Mouse (Mus musculus) cortical plate, adult 2 months (tissue): Measurements from ENCODE around the gene Nipa1. TPM values are rescaled to one million over a fixed set of nuclear protein-coding genes. Genes with fewer than 3 reads are reported as not detected.

Experiments used
- H3K27ac ChIP-seq: fragments of 200-500 bp; 2 replicates; pipeline ENCODE4 v1.5.1; 2012; ENCODE audit warnings: low read length, control low read depth, inconsistent platforms; ENCODE audit not compliant: insufficient read depth
- H3K4me1 ChIP-seq: fragments of 200-500 bp; 2 replicates; pipeline ENCODE4 v1.6.1; 2011; ENCODE audit warnings: low read length; ENCODE audit not compliant: control insufficient read depth, insufficient read depth
- H3K4me3 ChIP-seq: fragments of 200-500 bp; 2 replicates; pipeline ENCODE4 v1.5.1; 2011; ENCODE audit warnings: mild to moderate bottlenecking, low read length, control low read depth; ENCODE audit not compliant: insufficient read depth
- CTCF ChIP-seq: fragments of 200-500 bp; IDR thresholded peaks from 2 replicates; pipeline ENCODE4 v1.5.1; 2011; ENCODE audit warnings: mild to moderate bottlenecking, control low read depth, low read length; ENCODE audit not compliant: insufficient read depth; ENCODE audit errors: extremely low read depth
- POLR2A ChIP-seq: fragments of 200-500 bp; IDR thresholded peaks from 2 replicates; pipeline ENCODE4 v1.6.1; 2011; ENCODE audit warnings: mild to moderate bottlenecking, low read length, control low read depth; ENCODE audit not compliant: insufficient read depth; ENCODE audit errors: extremely low read depth
- polyA plus RNA-seq: library from polyadenylated mRNA; depleted of rRNA; stranded (reverse); fragments of >200 nt; gene quantifications from 2 replicates; pipeline ENCODE4 v1.2.3, GENCODE M21; 2012; rRNA removed

The Nipa1 gene
- polyA plus RNA-seq = 34.2 and 34.4 TPM in 2 replicates

DNA sequence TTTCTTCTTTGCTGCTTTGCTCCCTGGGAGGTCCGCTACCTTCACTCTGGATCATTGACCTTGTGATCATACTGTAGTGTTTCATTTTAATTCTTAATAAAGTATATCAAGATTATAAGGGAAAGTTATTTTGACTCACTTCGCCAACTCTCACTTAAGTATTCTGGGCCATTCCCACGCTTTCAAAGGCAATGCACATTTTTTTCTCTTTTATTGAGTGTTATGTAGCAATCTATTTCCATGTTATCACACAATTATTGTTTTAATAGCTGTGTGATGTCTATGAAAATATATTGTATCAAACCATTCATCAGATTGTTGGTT is at the start of gene Nipa1:
Gene Nipa1, minus strand, starts transcription at position 25 of the 324 bp plus-strand sequence.
- no peak for TF ChIP-seq CTCF
- no peak for TF ChIP-seq POLR2A
- peaks cover 4% of the 10 kb centered on the region; the same call in 1 of the 2 replicates for H3K4me1 ChIP-seq
- H3K4me3 ChIP-seq = peak within 1 kb of the TSS; percentile 79
- peak within 1 kb of the TSS; percentile 93 for H3K27ac ChIP-seq

- TF ChIP-seq POLR2A = no peak
- TF ChIP-seq CTCF = no peak
- Histone ChIP-seq H3K4me1 (peaks cover 3% of the 10 kb centered on the region), H3K4me3 (no peak overlapping the region), H3K27ac (no peak overlapping the region)
Measured at GRCm38 (mm10) chr7:56066634-56067033, 46.9 kb upstream of the Nipa1 start.

- H3K4me3 ChIP-seq = no peak overlapping the region
- H3K27ac ChIP-seq = no peak overlapping the region
- no peak for TF ChIP-seq CTCF
- no peak for TF ChIP-seq POLR2A
- H3K4me1 ChIP-seq = 0 out of 2 replicates have a peak, but pooled peaks cover 2% of the 10 kb centered on the region
Measured at GRCm38 (mm10) chr7:56066136-56066535, 46.4 kb upstream of the Nipa1 start.

- no peak for TF ChIP-seq CTCF
- no peak for TF ChIP-seq POLR2A
- H3K27ac ChIP-seq = no peak overlapping the region
- no peak overlapping the region for H3K4me3 ChIP-seq
- H3K4me1 ChIP-seq = 0 out of 2 replicates have a peak, but pooled peaks cover 2% of the 10 kb centered on the region
Measured at GRCm38 (mm10) chr7:56064876-56065275, 45.1 kb upstream of the Nipa1 start.

- peaks cover 4% of the 10 kb centered on the region; the same call in 1 of the 2 replicates for H3K4me1 ChIP-seq
- H3K27ac ChIP-seq = no peak overlapping the region
- TF ChIP-seq POLR2A (no peak), CTCF (no peak)
- H3K4me3 ChIP-seq = no peak overlapping the region
Measured at GRCm38 (mm10) chr7:56055338-56055737, 35.6 kb upstream of the Nipa1 start.

DNA sequence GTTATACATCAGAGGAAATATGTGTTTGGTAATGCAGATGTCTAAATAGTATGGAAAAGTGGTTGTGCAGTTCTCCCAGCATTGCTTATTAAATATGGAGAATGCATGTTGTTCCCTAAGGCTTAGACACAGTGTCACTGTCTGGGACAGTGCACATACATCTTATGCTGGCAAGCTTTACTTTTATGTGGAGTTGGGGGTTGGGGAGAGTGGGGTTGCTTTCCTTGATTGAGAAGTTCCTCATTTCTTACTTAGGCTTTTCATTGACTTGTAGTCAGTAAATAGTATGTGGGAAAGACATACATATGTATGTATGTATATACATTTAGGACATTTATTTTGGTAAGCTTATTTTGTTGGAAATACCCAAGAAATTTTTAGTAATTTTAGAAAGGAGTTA is 33.2 kb upstream of the Nipa1 start:
- Histone ChIP-seq H3K4me3 (no peak overlapping the region), H3K27ac (no peak overlapping the region), H3K4me1 (peaks cover 6% of the 10 kb centered on the region; the same call in 1 of the 2 replicates)
- TF ChIP-seq POLR2A = no peak
- TF ChIP-seq CTCF = no peak

DNA sequence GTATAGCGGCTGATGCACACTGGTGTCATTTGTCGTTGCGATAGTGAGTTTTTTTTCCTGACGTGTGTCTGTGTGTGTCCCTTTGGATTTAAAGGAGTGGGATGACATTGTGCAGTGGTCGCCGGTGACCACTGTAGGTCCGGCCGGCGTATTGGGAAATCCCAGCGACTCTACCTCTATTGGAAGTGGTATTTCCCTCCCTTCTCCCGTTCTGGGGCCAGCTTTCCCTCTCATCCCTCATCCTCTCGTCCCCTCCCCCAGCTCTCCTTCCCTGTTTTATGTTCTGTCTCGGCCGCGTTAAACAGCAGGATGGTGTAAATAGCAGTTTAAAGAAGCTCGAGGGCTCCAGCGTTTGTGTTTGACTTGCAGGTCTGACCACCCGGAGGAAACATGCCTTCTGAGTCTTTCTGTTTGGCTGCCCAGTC is 30.7 kb upstream of the Nipa1 start:
- TF ChIP-seq CTCF = no peak
- no peak for TF ChIP-seq POLR2A
- Histone ChIP-seq H3K4me3 (peak overlapping the region; percentile 78), H3K27ac (peak overlapping the region; percentile 14), H3K4me1 (peaks cover 6% of the 10 kb centered on the region; the same call in 1 of the 2 replicates)

DNA sequence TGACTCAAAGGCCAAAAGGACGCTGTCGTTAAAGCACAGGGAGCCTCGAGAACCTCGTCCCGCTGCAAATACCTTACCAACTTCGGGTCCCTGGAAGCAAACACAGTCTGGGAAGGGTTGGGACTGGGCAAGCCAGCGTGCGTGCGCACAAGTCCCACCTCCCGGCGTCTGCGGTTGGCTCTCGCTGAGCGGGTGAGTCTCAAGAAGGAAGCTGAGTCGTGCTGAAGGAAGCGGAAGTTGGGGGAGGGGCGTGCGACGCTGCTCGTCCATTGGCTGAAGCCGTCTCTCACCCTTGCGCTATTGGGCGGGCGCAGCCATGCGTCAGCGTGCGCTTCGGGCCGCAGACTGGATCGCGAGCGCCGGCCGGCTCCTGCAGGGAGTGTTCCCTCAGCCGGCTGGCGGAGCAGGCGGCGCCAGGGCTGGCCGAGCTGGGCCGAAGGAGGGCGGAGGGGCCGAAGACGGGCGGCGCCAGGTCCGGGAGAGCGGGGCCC is 30.1 kb upstream of the Nipa1 start, which contains the start of gene Herc2:
Gene Herc2, plus strand, starts transcription at position 366 of the 491 bp plus-strand sequence.
- Histone ChIP-seq H3K4me3 (peak within 1 kb of the TSS; percentile 78), H3K27ac (peak within 1 kb of the TSS; percentile 14), H3K4me1 (peaks cover 6% of the 10 kb centered on the region; the same call in 1 of the 2 replicates)
- peak; percentile 84 for TF ChIP-seq POLR2A
- TF ChIP-seq CTCF = no peak

DNA sequence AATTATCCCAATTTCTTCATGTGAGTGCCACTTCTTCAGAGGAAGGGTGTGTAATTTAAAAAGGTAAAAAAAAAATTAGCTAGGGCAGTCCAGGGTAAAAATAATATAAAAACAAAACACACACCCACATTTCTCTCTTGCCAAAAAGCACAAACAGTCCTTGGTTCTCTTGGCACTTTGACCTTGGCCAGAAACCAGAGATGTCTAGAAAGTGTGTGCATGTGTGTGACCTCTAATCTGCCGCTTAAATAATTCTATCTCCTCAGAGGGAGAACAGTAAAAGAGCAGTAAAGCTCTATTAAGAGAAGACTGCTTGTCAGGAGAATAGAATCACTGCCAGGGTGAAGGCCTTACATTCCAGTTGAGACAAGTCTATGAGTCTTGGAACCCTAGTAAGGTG is 27.4 kb upstream of the Nipa1 start:
- Histone ChIP-seq H3K27ac (no peak overlapping the region), H3K4me1 (peaks cover 3% of the 10 kb centered on the region; the same call in 1 of the 2 replicates), H3K4me3 (no peak overlapping the region)
- TF ChIP-seq CTCF (no peak), POLR2A (no peak)

DNA sequence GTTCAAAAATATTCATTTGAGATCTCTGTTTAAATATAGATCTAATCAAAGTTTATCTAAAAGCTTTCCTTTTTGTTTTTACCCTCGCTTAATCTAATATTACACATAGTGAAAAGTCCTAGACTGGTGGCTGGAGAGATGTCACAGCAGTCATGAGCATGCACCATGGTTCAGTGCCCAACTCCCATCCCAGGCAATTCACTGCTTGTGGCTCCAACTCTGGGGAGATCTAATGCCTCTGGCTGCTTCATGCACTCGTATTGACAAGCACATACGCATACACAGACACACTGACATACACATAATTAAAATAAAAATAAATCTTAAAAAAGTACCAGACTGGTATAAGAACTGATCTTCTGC is 24.5 kb upstream of the Nipa1 start:
- peaks cover 1% of the 10 kb centered on the region; the same call in 1 of the 2 replicates for H3K4me1 ChIP-seq
- TF ChIP-seq POLR2A (no peak), CTCF (no peak)
- no peak overlapping the region for H3K27ac ChIP-seq
- no peak overlapping the region for H3K4me3 ChIP-seq
